Mouse (Mus musculus): Measurements from ENCODE around the gene Afap1l2. TPM values are rescaled to one million over a fixed set of nuclear protein-coding genes. Genes with fewer than 3 reads are reported as not detected.

Gene Afap1l2
- polyA plus RNA-seq, 2 experiments = 0.44 to 0.57 TPM

DNA sequence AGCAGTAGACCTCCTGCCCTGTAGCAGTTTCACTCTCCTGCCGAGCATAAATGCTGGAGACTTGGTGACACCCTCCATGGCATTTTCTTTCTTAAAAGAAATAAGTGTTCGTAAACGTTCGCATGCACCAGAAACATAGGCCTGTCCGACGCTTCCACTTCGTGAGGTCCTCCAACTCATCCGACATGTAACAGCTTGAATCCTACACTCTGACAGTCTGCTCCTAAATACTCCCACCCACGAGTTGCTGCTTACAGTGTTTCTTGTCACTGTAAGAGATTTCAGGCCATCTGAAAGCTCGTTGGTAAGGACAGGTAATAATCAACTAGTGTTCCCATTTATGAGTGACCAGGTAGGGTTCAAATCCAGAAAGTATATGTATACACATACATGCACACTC is 120.1 kb downstream of the Afap1l2 start:
- H3K27me3 ChIP-seq (ENCODE audit: control insufficient read depth, insufficient read depth, low read length) = no peaks in the 10 kb centered on the region
- no peaks in the 10 kb centered on the region for H3K9me3 ChIP-seq (ENCODE audit: control insufficient read depth, low read length)
- no peak for DNase-seq (ENCODE audit: low read depth in 3 of 3, low spot score in 3 of 3)
- H3K9ac ChIP-seq (replicated peaks) = no peak overlapping the region
- H3K36me3 ChIP-seq (replicated peaks; ENCODE audit: control insufficient read depth, insufficient read depth, low read depth) = no peaks in the 10 kb centered on the region
- 69% methylated on average over 10 of the region's 10 CpGs for WGBS (ENCODE audit: insufficient replicate concordance)
- no peak overlapping the region for H3K4me2 ChIP-seq (ENCODE audit: low read depth)
- no peak for ATAC-seq (ENCODE audit: insufficient read depth)
- H3K4me1 ChIP-seq (replicated peaks; ENCODE audit: control insufficient read depth in 2 of 2, insufficient read depth in 2 of 2, low read length in 1 of 2) = no peaks in the 10 kb centered on the region
- TF ChIP-seq CTCF (IDR thresholded peaks at IDR 0.05; ENCODE audit: low read depth) (no peak), EP300 (IDR thresholded peaks at IDR 0.05; ENCODE audit: low read depth) (no peak)
- H3K4me3 ChIP-seq (ENCODE audit: insufficient read depth in 1 of 2, low read depth in 2 of 2, low read length in 2 of 2) = no peak overlapping the region
- no peak overlapping the region for H3K27ac ChIP-seq

DNA sequence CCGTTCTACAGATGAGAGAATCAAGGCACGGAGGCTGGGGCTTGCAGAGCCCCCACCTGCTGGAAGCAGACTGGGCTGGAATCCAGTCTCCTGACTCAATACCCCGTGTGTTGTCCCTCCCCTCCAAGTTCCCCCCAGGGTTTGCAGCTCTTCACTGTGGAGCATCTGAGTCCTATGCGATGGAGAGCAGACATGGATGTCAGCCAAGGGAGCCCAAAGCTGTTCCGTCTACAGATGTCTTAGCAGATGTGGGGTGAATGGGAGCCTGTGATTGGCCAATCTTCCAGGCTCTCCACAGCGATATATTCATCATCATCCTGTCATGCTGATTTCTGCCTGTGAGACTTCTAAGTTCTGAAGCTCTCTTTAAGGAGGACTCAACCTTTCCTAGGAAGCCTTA is 130.7 kb downstream of the Afap1l2 start:
- Histone ChIP-seq H3K4me1 (replicated peaks; ENCODE audit: control insufficient read depth in 2 of 2, insufficient read depth in 2 of 2, low read length in 1 of 2) (no peaks in the 10 kb centered on the region), H3K27me3 (ENCODE audit: control insufficient read depth, insufficient read depth, low read length) (peaks cover 44% of the 10 kb centered on the region), H3K4me3 (ENCODE audit: insufficient read depth in 1 of 2, low read depth in 2 of 2, low read length in 2 of 2) (no peak overlapping the region), H3K4me2 (ENCODE audit: low read depth) (no peak overlapping the region), H3K36me3 (replicated peaks; ENCODE audit: control insufficient read depth, insufficient read depth, low read depth) (no peaks in the 10 kb centered on the region), H3K9ac (replicated peaks) (no peak overlapping the region), H3K27ac (no peak overlapping the region), H3K9me3 (ENCODE audit: control insufficient read depth, low read length) (no peaks in the 10 kb centered on the region)
- no peak for DNase-seq (ENCODE audit: low read depth in 3 of 3, low spot score in 3 of 3)
- ATAC-seq (ENCODE audit: insufficient read depth) = no peak
- TF ChIP-seq CTCF (IDR thresholded peaks at IDR 0.05; ENCODE audit: low read depth) (no peak), EP300 (IDR thresholded peaks at IDR 0.05; ENCODE audit: low read depth) (no peak)
- WGBS (ENCODE audit: insufficient replicate concordance) = 68% methylated on average over 6 of the region's 6 CpGs

DNA sequence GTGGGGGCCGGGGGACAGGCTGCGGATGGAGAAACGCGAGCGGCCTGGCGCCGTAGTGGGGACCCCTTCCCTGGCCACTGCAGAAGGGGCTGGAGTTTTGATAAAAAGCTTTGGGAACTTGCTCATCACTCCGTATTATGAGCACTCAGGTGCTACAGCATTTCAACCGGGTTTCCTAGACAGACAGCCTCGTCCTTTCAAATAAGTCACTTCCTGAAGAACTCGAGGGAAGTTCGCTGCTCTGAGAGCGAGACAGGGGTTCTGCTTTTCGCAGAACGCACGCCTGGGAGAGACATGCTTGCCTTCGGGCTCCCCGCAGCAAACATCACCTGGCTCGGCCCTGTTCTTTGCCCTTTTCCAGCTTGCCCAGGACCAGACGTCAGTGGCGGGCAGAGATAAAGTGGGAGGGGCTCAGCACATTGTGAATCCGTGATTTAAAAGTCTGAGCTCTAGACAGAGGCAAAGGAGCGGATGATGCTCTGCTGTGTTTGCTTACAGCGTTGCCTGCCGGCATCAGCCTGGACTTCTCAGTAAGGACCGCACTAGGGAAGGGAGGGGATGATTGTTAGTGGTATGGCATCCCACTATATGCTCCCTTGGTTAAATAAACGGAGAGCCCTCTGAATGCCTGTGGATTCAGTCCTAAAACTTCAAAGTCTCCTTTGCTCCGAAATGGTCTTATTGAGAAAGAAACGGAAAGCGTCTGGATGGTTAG is 133.3 kb downstream of the Afap1l2 start:
- Histone ChIP-seq H3K9ac (replicated peaks) (no peak overlapping the region), H3K27me3 (ENCODE audit: control insufficient read depth, insufficient read depth, low read length) (peaks cover 48% of the 10 kb centered on the region), H3K4me1 (replicated peaks; ENCODE audit: control insufficient read depth in 2 of 2, insufficient read depth in 2 of 2, low read length in 1 of 2) (no peaks in the 10 kb centered on the region), H3K36me3 (replicated peaks; ENCODE audit: control insufficient read depth, insufficient read depth, low read depth) (no peaks in the 10 kb centered on the region), H3K9me3 (ENCODE audit: control insufficient read depth, low read length) (no peaks in the 10 kb centered on the region), H3K27ac (no peak overlapping the region), H3K4me2 (ENCODE audit: low read depth) (peak overlapping the region; percentile 50), H3K4me3 (ENCODE audit: insufficient read depth in 1 of 2, low read depth in 2 of 2, low read length in 2 of 2) (no peak overlapping the region; a peak in 1 of 4 replicates)
- TF ChIP-seq EP300 (IDR thresholded peaks at IDR 0.05; ENCODE audit: low read depth) = no peak
- WGBS (ENCODE audit: insufficient replicate concordance) = 10% methylated on average over 30 of the region's 30 CpGs
- DNase-seq (ENCODE audit: low read depth in 3 of 3, low spot score in 3 of 3) = no peak
- ATAC-seq (ENCODE audit: insufficient read depth) = no peak

DNA sequence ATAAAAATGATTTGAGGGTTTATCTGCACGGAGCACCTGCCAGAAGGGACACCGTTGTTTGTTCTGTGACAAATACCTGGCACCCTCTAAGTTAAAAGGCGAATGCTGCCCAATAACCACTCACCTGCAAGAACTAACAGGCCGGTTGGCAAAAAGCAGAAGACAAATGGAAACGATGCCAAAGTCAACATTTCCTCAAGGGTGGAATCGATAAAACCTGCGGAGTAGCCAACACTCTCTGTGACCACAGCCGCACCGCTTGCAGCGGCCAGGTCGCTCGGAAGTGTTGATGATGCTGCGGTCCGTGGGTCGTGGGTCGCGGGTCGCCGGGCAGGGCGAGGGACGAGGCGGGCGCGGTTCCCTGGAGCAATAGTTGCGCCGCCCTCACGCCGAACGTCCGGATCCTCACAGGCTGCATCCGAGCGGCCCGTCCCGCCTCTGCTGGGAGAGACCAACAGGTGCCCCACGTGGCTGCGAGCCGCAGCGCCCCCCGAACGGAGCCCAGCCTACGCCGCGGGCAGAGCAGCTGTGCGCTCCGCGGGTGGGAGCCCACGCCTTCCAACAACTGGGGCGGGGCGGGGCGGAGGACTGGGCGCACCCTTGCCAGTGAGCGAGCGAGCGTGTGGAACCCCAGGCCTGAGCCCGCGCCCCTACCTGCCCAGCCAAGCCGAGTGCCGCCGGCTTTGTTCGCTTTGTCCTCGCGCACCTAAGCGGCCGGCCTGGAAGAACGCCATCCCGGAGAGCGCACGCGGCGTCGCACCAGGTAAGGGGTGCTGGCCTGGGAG is 134.0 kb downstream of the Afap1l2 start, which contains the start of gene Vwa2:
Gene Vwa2 (plus strand): TSS at position 434 of the 785 bp plus-strand sequence.
- 3% methylated on average over 70 of the region's 71 CpGs for WGBS (ENCODE audit: insufficient replicate concordance)
- Histone ChIP-seq H3K27ac (no peak within 1 kb of the TSS), H3K4me1 (replicated peaks; ENCODE audit: control insufficient read depth in 2 of 2, insufficient read depth in 2 of 2, low read length in 1 of 2) (no peaks in the 10 kb centered on the region), H3K9ac (replicated peaks) (no peak within 1 kb of the TSS), H3K4me3 (ENCODE audit: insufficient read depth in 1 of 2, low read depth in 2 of 2, low read length in 2 of 2) (peak within 1 kb of the TSS in 1 of 2 experiments; percentile 21; a peak in 2 of 4 replicates), H3K36me3 (replicated peaks; ENCODE audit: control insufficient read depth, insufficient read depth, low read depth) (no peaks in the 10 kb centered on the region), H3K9me3 (ENCODE audit: control insufficient read depth, low read length) (no peaks in the 10 kb centered on the region), H3K27me3 (ENCODE audit: control insufficient read depth, insufficient read depth, low read length) (peaks cover 48% of the 10 kb centered on the region), H3K4me2 (ENCODE audit: low read depth) (peak within 1 kb of the TSS; percentile 50)
- DNase-seq (ENCODE audit: low read depth in 3 of 3, low spot score in 3 of 3) = no peak
- TF ChIP-seq CTCF (IDR thresholded peaks at IDR 0.05; ENCODE audit: low read depth) = no peak
- no peak for TF ChIP-seq EP300 (IDR thresholded peaks at IDR 0.05; ENCODE audit: low read depth)
- no peak for ATAC-seq (ENCODE audit: insufficient read depth)

DNA sequence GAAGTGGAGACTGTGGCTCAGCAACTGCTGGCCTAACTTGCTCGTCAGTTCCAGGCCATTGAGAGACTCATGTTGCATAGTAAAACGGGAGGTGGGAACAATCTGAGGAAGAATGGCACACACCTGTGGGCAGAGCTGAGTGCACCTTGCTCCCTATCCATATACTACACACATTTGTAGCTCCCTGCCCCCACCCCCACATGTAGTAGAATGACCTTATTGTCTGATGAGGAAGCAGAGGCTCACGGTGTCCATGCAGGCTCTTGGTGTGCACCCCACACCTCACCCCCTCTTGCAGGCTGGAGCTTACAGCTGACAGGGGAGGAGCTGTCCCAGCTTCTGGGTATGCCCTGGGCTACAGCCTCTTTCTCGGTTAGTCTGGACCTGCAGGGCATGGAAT is 140.3 kb downstream of the Afap1l2 start:
- no peaks in the 10 kb centered on the region for H3K4me1 ChIP-seq (replicated peaks; ENCODE audit: control insufficient read depth in 2 of 2, insufficient read depth in 2 of 2, low read length in 1 of 2)
- no peak for TF ChIP-seq EP300 (IDR thresholded peaks at IDR 0.05; ENCODE audit: low read depth)
- no peak for TF ChIP-seq CTCF (IDR thresholded peaks at IDR 0.05; ENCODE audit: low read depth)
- H3K27ac ChIP-seq = no peak overlapping the region
- no peak for DNase-seq (ENCODE audit: low read depth in 3 of 3, low spot score in 3 of 3)
- H3K36me3 ChIP-seq (replicated peaks; ENCODE audit: control insufficient read depth, insufficient read depth, low read depth) = no peaks in the 10 kb centered on the region
- no peak overlapping the region for H3K4me3 ChIP-seq (ENCODE audit: insufficient read depth in 1 of 2, low read depth in 2 of 2, low read length in 2 of 2)
- H3K9me3 ChIP-seq (ENCODE audit: control insufficient read depth, low read length) = no peaks in the 10 kb centered on the region
- H3K9ac ChIP-seq (replicated peaks) = no peak overlapping the region
- 46% methylated on average over 4 of the region's 4 CpGs for WGBS (ENCODE audit: insufficient replicate concordance)
- no peak for ATAC-seq (ENCODE audit: insufficient read depth)
- peaks cover 8% of the 10 kb centered on the region for H3K27me3 ChIP-seq (ENCODE audit: control insufficient read depth, insufficient read depth, low read length)
- no peak overlapping the region for H3K4me2 ChIP-seq (ENCODE audit: low read depth)

Other genes with a start within 250 kb of the Afap1l2 start
- gene Ccdc186, start 186.0 kb downstream of the Afap1l2 start, polyA plus RNA-seq (2012; rRNA removed) = 1.5 and 2.3 TPM in 2 replicates
- gene Ccdc186, start 186.0 kb downstream of the Afap1l2 start, polyA plus RNA-seq (2014; fragmentation: Nextera tagmentation; extraction: Ambion mirVana) = 4.9 and 5.1 TPM in 2 replicates
- gene Tdrd1, start 182.0 kb downstream of the Afap1l2 start, polyA plus RNA-seq (2012; rRNA removed) = under 0.01 and 0.02 TPM in 2 replicates
- 0.05 TPM in 1 of 2 replicates, not detected in the other for gene Tdrd1, start 182.0 kb downstream of the Afap1l2 start, polyA plus RNA-seq (2014; fragmentation: Nextera tagmentation; extraction: Ambion mirVana)
- gene Vwa2, start 134.0 kb downstream of the Afap1l2 start, polyA plus RNA-seq (2012; rRNA removed) = 0.01 and 0.02 TPM in 2 replicates
- not detected in 2 replicates for gene Vwa2, start 134.0 kb downstream of the Afap1l2 start, polyA plus RNA-seq (2014; fragmentation: Nextera tagmentation; extraction: Ambion mirVana)